Mouse (Mus musculus): ENCODE measurements around the gene Glrx3. TPM values are rescaled to one million over a fixed set of nuclear protein-coding genes. Genes with fewer than 3 reads are reported as not detected.

Gene Glrx3
- 168 and 170 TPM in 2 replicates for polyA plus RNA-seq (2015; fragmentation: Nextera tagmentation; extraction: Ambion mirVana)

DNA sequence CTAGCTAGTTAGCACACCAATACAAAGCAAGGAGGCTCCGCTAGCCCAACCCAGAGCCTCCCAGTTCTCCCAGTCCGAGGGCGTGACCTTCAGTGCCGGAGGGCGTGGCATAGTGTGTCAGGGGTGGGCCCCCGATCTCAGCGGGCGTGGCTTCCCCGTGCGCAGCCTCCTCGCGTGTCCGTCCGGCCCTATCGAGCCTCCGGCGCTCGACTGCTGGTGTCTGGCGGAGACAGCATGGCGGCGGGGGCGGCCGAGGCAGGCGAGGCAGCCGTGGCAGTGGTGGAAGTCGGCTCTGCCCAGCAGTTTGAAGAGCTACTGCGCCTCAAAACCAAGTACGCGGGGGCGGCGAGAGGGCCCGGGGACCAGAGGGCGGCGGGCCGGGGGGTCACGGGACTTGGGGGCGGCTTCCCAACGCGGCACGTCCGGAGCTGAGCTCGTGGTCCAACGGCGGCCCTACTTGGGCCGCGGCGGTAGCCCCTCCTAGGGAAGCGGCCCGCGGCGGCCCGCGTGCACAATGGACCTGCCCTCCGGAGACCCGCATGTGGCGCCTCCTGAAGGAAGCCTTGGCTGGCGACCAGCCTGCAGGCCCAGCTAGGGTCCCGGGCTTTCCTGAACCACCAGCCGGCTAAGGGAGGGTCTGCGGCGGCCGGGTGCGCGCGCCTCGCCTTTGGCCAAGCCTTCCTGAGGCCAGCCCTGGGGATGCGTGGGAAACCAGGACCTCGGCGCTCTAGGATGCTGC, at the start of gene Glrx3:
Gene Glrx3, plus strand, starts transcription at position 175 of the 739 bp plus-strand sequence.
- WGBS = under 1% methylated on average over 69 of the region's 69 CpGs
- ATAC-seq (replicated peaks; ENCODE audit: insufficient number of reproducible peaks, insufficient read depth, low FRiP score, low read depth) = peak; percentile 97

DNA sequence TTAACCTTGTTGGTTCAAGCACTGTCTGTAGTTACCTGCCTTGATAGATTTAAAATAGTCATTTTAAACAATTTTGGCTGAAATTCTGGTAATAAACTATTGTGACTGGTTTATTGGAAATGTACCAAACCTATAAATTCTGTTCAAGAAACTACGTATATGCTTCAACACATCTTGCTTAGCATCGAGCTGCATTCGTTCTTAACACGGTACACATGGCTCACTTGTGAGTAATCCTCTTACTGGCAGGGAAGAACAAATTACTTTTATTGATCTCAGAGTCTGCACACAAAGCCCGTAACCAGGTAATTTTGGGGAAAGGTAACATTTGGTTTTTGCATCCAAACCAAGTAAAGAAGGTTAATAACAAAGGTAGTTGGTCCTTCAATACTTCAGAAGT, 49.6 kb upstream of the Glrx3 start:
- no peak for ATAC-seq (replicated peaks; ENCODE audit: insufficient number of reproducible peaks, insufficient read depth, low FRiP score, low read depth)
- Histone ChIP-seq H3K9me3 (replicated peaks) (no peaks in the 10 kb centered on the region), H3K36me3 (no peaks in the 10 kb centered on the region), H3K4me1 (replicated peaks) (no peaks in the 10 kb centered on the region), H3K27ac (no peak overlapping the region), H3K4me2 (no peak overlapping the region), H3K4me3 (no peak overlapping the region), H3K27me3 (no peaks in the 10 kb centered on the region), H3K9ac (no peak overlapping the region)
- WGBS = 93% methylated on average over 5 of the region's 5 CpGs

More for the DNA sequence above, at the start of gene Glrx3:
- Histone ChIP-seq H3K36me3 (no peaks in the 10 kb centered on the region), H3K9ac (peak within 1 kb of the TSS; percentile 92), H3K4me2 (peak within 1 kb of the TSS; percentile 74), H3K4me1 (replicated peaks) (peaks cover 24% of the 10 kb centered on the region), H3K4me3 (peak within 1 kb of the TSS; percentile 98), H3K9me3 (replicated peaks) (no peaks in the 10 kb centered on the region), H3K27me3 (no peaks in the 10 kb centered on the region), H3K27ac (peak within 1 kb of the TSS; percentile 87)

DNA sequence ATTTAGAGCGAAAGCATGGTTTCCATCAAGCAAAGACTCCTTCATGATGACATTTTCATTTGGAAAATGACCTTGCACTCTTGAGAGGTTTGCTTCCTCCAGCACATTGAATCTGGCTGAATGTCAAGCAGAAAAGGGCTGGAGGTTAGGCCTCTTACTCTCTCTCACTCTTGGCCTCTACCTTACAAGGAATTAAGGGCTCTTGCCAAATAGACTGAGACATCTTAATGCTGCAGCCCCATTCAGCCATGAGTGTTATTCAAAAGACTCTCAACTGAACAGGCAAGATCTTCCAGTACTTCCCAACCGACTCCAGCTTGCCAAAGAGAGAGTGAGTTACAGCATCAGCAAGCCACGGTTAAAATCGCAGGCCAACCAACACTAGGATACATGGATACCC, 42.0 kb upstream of the Glrx3 start:
- no peak overlapping the region for H3K4me2 ChIP-seq
- ATAC-seq (replicated peaks; ENCODE audit: insufficient number of reproducible peaks, insufficient read depth, low FRiP score, low read depth) = no peak
- peak overlapping the region; percentile 25; the same call in 1 of the 2 replicates for H3K27ac ChIP-seq
- no peak overlapping the region for H3K9ac ChIP-seq
- peaks cover 8% of the 10 kb centered on the region for H3K4me1 ChIP-seq (replicated peaks)
- H3K9me3 ChIP-seq (replicated peaks) = no peaks in the 10 kb centered on the region
- H3K36me3 ChIP-seq = no peaks in the 10 kb centered on the region
- WGBS = 72% methylated on average over 4 of the region's 4 CpGs
- no peaks in the 10 kb centered on the region for H3K27me3 ChIP-seq
- no peak overlapping the region for H3K4me3 ChIP-seq

DNA sequence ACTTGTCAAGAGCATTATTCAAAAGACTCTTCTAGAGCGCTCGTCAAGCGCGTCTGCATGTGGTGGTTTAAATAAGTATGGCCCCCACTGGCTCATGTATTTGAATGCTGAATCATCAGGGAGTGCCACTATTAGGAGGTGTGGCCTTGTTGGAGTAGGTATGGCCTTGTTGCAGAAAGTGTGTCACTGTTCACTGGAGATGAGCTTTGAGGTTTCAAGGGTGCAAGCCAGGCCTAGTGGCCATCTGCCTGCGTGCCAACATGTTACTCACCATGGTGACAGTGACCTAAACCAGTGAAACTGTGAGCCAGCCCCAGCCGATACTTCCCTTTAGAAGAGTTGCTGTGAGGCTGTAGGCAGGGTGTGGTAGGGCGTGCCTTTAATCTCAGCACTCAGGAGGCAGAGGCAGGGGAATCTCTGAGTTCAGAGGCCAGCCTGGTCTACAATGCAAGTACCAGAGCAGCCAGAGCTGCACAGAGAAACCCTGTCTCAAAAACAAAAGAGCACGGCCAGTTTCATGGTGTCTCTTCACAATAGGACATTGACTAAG, 40.0 kb upstream of the Glrx3 start:
- no peak overlapping the region for H3K9ac ChIP-seq
- H3K4me2 ChIP-seq = no peak overlapping the region
- WGBS = 91% methylated on average over 8 of the region's 8 CpGs

DNA sequence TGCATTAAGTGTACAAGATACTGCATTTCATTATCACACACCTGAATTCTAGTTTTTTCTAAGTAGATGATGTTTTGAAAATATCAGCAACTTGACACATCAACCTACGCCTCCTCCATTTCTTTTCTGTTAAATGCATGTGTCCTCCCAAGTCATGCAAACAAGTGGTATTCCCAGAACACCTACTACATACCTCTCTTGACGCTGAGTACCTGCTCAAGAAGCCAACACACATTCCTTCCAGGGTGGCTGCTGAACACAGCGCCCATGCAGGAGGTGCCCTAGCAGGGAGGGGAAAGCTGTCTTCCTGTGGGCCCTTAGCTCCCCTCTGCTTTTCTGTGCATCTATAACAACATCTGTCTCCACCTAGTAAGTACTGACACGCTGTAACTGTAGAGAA, 38.4 kb upstream of the Glrx3 start:
- Histone ChIP-seq H3K9ac (no peak overlapping the region), H3K4me3 (no peak overlapping the region), H3K9me3 (replicated peaks) (no peaks in the 10 kb centered on the region), H3K36me3 (no peaks in the 10 kb centered on the region), H3K4me2 (no peak overlapping the region), H3K4me1 (replicated peaks) (peaks cover 8% of the 10 kb centered on the region), H3K27ac (no peak overlapping the region), H3K27me3 (no peaks in the 10 kb centered on the region)
- ATAC-seq (replicated peaks; ENCODE audit: insufficient number of reproducible peaks, insufficient read depth, low FRiP score, low read depth) = no peak
- 86% methylated on average over 4 of the region's 4 CpGs for WGBS

More for the DNA sequence above, 40.0 kb upstream of the Glrx3 start:
- Histone ChIP-seq H3K9me3 (replicated peaks) (no peaks in the 10 kb centered on the region), H3K27ac (no peak overlapping the region), H3K4me3 (no peak overlapping the region), H3K4me1 (replicated peaks) (peaks cover 8% of the 10 kb centered on the region), H3K27me3 (no peaks in the 10 kb centered on the region), H3K36me3 (no peaks in the 10 kb centered on the region)
- ATAC-seq (replicated peaks; ENCODE audit: insufficient number of reproducible peaks, insufficient read depth, low FRiP score, low read depth) = no peak

DNA sequence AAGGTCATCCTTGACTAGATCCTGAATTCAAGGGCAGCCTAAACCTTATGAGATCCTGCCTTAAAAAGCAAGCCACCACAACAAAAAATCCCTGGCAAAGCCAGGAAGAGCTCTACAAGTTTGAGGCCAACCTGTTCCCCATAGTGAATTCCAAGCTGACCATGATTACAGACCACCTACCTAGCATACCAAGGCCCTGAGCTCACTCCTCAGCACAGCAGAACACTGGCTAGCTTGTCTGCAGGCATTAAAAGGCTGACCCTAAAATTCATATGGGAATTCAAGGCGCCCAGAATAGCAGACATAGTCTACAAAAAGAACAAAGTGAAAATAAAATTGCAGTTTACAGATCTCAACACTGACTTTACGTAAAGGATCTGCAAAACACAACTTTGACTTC, 33.3 kb upstream of the Glrx3 start:
- H3K27ac ChIP-seq = no peak overlapping the region
- H3K4me1 ChIP-seq (replicated peaks) = no peaks in the 10 kb centered on the region
- no peaks in the 10 kb centered on the region for H3K27me3 ChIP-seq
- H3K4me3 ChIP-seq = no peak overlapping the region
- no peaks in the 10 kb centered on the region for H3K9me3 ChIP-seq (replicated peaks)
- WGBS = 83% methylated on average over 2 of the region's 2 CpGs
- H3K4me2 ChIP-seq = no peak overlapping the region
- ATAC-seq (replicated peaks; ENCODE audit: insufficient number of reproducible peaks, insufficient read depth, low FRiP score, low read depth) = no peak
- no peak overlapping the region for H3K9ac ChIP-seq
- H3K36me3 ChIP-seq = no peaks in the 10 kb centered on the region

DNA sequence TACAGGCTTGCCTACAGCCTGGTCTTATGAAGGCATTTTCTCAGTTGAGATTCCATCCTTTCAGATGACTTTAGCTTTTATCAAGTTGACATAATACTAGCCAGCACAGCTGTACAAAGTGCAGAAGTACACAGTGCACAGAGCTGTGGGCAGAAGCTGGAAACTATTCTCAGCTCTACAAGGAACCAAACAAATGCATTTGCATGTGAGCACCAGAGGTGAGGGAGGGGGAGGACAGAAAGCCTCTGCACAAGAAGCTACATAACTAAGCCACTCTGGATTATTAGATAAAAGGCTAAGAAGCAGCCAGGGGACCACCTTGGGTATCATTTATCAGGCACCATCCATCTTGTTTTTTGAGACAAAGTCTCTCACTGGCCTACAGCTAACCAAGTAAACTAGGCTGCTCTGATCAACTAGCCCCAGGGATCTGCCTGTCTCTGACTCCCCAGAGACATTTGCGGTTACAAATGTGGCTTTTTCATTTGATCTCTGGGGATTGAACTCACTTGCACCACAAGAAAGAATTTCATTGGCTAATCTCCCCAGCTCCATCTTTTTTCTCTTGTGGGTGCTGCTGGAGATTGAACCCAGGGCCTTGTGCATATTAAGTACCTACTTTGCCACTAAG, 29.9 kb upstream of the Glrx3 start:
- no peak for ATAC-seq (replicated peaks; ENCODE audit: insufficient number of reproducible peaks, insufficient read depth, low FRiP score, low read depth)
- 91% methylated on average over 1 of the region's 1 CpGs for WGBS
- Histone ChIP-seq H3K4me2 (no peak overlapping the region), H3K27me3 (no peaks in the 10 kb centered on the region), H3K9me3 (replicated peaks) (no peaks in the 10 kb centered on the region), H3K9ac (no peak overlapping the region), H3K4me1 (replicated peaks) (peaks cover 6% of the 10 kb centered on the region), H3K36me3 (no peaks in the 10 kb centered on the region), H3K4me3 (no peak overlapping the region), H3K27ac (no peak overlapping the region)

DNA sequence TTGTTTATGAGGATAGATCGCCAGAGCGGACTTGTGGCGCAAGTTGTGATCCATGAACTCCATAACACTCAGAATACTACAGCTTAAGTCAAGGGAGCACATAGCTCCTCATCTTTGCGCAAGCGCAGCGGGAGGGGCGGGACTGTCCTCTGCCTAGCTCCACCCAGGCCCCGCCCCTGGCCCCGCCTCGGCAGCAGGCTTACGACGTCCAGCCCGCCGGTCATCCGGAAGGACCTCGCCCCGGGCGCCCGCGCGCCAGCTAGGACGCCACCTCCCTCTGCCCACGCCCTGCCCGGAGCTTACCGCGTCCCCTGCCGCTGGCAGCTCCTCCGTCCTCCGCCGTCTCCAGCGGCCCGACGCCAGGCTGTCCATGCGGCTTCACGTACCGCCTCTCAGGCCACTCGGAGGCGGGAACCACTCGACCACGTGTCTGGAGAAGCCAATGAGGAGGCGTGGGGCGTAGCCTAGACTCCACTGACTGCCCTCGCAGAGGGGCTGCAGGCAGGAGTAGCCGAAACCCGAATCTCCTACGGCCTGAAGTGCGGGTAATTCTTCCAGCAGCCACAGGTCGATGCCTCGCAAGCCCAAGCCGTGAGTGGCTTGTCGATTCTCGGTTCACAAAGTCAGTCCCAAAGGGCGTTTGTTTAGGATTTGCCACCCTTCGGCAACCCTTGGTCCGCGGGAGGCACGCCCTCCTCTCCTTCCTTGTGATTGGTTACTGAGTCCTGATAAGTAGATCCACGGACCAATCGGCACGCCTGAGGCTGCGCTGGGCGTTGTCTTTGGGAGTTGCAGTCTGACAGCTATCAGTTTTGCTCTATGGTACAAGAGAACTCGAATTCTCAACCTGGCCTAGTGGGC, 26.8 kb upstream of the Glrx3 start, which contains the start of gene 9430038I01Rik:
Gene 9430038I01Rik, minus strand, starts transcription at position 426 of the 861 bp plus-strand sequence.
- peaks cover 6% of the 10 kb centered on the region for H3K4me1 ChIP-seq (replicated peaks)
- H3K27ac ChIP-seq = peak within 1 kb of the TSS; percentile 98
- no peaks in the 10 kb centered on the region for H3K9me3 ChIP-seq (replicated peaks)
- H3K27me3 ChIP-seq = no peaks in the 10 kb centered on the region
- peak within 1 kb of the TSS; percentile 80 for H3K9ac ChIP-seq
- ATAC-seq (replicated peaks; ENCODE audit: insufficient number of reproducible peaks, insufficient read depth, low FRiP score, low read depth) = peak; percentile 99
- WGBS = under 1% methylated on average over 63 of the region's 63 CpGs
- peak within 1 kb of the TSS; percentile 90 for H3K4me3 ChIP-seq
- peak within 1 kb of the TSS; percentile 65 for H3K4me2 ChIP-seq
- no peaks in the 10 kb centered on the region for H3K36me3 ChIP-seq

DNA sequence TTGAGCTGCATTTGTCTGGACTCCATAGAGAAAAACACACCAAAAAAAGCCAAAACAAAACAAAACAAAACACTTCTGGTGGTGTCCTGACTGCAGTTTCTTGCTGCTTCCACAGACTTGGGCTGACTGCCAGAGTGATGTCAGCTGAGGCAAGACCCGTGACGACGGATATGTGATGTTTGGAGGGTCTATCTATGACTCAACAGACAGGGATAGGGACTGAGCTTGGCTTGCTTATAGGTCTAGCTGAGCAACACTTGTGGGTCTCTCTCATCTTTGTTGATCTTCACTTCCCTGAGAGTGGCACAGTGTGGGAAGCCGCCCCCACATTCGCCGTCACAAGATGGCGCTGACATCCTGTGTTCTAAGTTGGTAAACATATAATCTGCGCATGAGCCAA, 22.7 kb upstream of the Glrx3 start:
- H3K4me2 ChIP-seq = no peak overlapping the region
- 74% methylated on average over 8 of the region's 8 CpGs for WGBS
- no peak for ATAC-seq (replicated peaks; ENCODE audit: insufficient number of reproducible peaks, insufficient read depth, low FRiP score, low read depth)
- no peak overlapping the region for H3K27ac ChIP-seq
- peaks cover 6% of the 10 kb centered on the region for H3K4me1 ChIP-seq (replicated peaks)
- no peaks in the 10 kb centered on the region for H3K27me3 ChIP-seq
- H3K9ac ChIP-seq = no peak overlapping the region
- H3K9me3 ChIP-seq (replicated peaks) = no peaks in the 10 kb centered on the region
- no peaks in the 10 kb centered on the region for H3K36me3 ChIP-seq
- no peak overlapping the region for H3K4me3 ChIP-seq

DNA sequence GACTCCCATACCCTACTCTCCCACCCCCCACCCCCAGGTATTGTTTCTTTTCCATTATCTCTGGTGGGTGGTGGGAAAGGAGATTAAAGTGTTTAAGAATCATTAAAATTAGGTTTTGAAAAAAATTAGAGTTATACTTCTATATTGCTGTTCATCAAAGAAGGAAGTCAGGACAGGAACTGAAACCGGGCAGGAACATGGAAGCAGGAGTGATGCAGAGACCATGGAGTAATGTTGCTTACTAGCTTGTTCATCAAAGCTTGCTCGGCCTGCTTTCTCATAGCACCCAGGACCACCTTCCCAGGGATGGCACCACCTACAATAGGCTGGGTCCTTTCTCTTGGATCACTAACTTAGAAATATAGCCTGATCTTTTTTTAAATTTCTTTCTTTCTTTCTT, 16.9 kb upstream of the Glrx3 start:
- Histone ChIP-seq H3K4me3 (no peak overlapping the region), H3K4me1 (replicated peaks) (no peaks in the 10 kb centered on the region), H3K36me3 (no peaks in the 10 kb centered on the region), H3K4me2 (no peak overlapping the region), H3K9me3 (replicated peaks) (no peaks in the 10 kb centered on the region), H3K27me3 (no peaks in the 10 kb centered on the region), H3K27ac (no peak overlapping the region), H3K9ac (no peak overlapping the region)
- 80% methylated on average over 2 of the region's 2 CpGs for WGBS
- ATAC-seq (replicated peaks; ENCODE audit: insufficient number of reproducible peaks, insufficient read depth, low FRiP score, low read depth) = no peak

DNA sequence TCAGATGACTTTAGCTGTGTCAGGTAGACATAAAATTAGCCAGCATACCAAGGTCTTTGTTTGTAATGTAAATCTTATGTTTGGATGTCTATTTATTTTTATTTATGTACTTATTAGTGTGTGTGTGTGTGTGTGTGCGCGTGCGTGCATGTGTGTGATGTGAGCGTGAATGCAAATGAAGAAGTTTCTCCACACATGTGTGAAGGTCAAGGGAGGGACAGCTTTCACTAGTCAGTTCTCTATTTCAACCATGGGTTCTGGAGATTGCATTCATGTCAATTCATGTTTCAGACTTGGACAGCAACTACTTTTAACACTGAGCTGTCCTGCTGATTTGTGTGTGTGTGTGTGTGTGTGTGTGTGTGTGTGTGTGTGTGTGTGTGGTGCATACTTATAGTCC, 16.2 kb upstream of the Glrx3 start:
- H3K4me2 ChIP-seq = no peak overlapping the region
- H3K9ac ChIP-seq = no peak overlapping the region
- H3K27ac ChIP-seq = no peak overlapping the region
- WGBS = 94% methylated on average over 4 of the region's 4 CpGs
- no peaks in the 10 kb centered on the region for H3K9me3 ChIP-seq (replicated peaks)
- ATAC-seq (replicated peaks; ENCODE audit: insufficient number of reproducible peaks, insufficient read depth, low FRiP score, low read depth) = no peak
- no peak overlapping the region for H3K4me3 ChIP-seq
- no peaks in the 10 kb centered on the region for H3K4me1 ChIP-seq (replicated peaks)
- no peaks in the 10 kb centered on the region for H3K36me3 ChIP-seq
- no peaks in the 10 kb centered on the region for H3K27me3 ChIP-seq

Measured in heart, embryonic 15.5 days (tissue).